Mouse (Mus musculus): ENCODE measurements around the gene Grin2a. TPM values are rescaled to one million over a fixed set of nuclear protein-coding genes. Genes with fewer than 3 reads are reported as not detected.

The Grin2a gene
- polyA plus RNA-seq, 1 experiment = 0.05 TPM

DNA sequence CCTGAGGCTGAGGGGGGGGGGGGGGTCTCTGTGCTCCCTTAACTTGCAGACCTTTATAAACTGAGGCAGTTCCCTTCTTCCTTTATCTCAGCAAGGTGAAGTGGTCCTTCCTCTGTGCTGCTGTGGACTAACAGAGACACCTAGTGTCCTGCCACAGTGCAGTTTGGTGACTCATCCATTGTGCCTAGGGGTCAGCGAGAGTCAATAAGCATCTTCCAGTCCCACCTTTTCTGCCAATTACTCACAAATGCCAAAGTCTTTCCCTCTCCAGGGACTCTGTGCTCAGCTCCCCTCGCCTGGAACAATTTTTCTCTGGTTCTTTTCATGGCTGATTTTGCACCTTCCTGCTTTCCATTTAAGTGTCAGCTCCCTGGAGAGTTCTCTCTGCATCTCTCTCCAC, 258.2 kb downstream of the Grin2a start:
- Histone ChIP-seq H3K4me1 (replicated peaks; ENCODE audit: control insufficient read depth, insufficient read depth, low read length) (no peaks in the 10 kb centered on the region), H3K27ac (ENCODE audit: control insufficient read depth, insufficient read depth, low read length) (no peak overlapping the region), H3K27me3 (ENCODE audit: control insufficient read depth, insufficient read depth, low read length) (no peaks in the 10 kb centered on the region), H3K4me3 (ENCODE audit: control insufficient read depth, insufficient read depth, low read length) (no peak overlapping the region), H3K36me3 (ENCODE audit: control insufficient read depth, insufficient read depth, low read length) (no peaks in the 10 kb centered on the region)
- DNase-seq = no peak
- 35% methylated on average over 2 of the region's 2 CpGs for WGBS
- TF ChIP-seq CTCF (IDR thresholded peaks at IDR 0.05; ENCODE audit: borderline replicate concordance, control insufficient read depth, extremely low read depth, insufficient read depth, low read length, poor library complexity) = no peak
- no peak for TF ChIP-seq POLR2A (IDR thresholded peaks at IDR 0.05; ENCODE audit: control insufficient read depth, extremely low read depth, insufficient read depth, low read length, poor library complexity)

DNA sequence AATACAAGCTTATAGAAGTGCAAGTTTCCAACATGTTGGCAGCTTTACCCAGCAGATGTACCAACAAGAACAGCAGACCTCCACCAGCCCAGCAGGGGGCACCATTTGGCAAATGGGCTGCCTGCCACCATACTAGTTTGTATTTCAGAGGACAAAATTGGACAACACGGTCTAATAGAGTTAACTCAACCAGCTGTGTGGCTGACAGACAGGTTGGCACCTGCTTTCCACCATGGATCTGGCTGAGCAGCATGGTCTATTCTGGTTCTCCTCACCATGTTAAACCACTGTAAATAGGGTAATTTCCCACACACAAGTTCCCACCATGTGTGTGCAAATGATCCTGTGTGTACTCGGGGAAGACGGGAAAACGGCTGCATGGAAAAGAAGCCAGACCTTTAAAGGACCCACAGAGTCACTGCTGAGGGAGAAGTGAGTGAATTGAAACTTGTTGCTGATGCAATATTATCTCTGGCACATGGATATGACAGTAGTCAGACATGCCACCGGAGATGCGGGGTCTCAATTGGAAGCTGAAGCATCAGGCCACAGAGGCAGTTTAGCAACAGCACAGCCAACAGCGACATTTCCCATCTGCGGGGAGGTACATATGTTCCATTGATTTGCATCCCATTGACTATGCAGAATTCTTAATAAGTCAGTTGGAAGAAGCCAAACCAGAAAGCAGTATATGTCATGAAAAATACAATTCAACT, 259.8 kb downstream of the Grin2a start:
- H3K27ac ChIP-seq (ENCODE audit: control insufficient read depth, insufficient read depth, low read length) = no peak overlapping the region
- H3K4me3 ChIP-seq (ENCODE audit: control insufficient read depth, insufficient read depth, low read length) = no peak overlapping the region
- TF ChIP-seq POLR2A (IDR thresholded peaks at IDR 0.05; ENCODE audit: control insufficient read depth, extremely low read depth, insufficient read depth, low read length, poor library complexity) = no peak
- no peak for TF ChIP-seq CTCF (IDR thresholded peaks at IDR 0.05; ENCODE audit: borderline replicate concordance, control insufficient read depth, extremely low read depth, insufficient read depth, low read length, poor library complexity)
- H3K27me3 ChIP-seq (ENCODE audit: control insufficient read depth, insufficient read depth, low read length) = no peaks in the 10 kb centered on the region
- 93% methylated on average over 8 of the region's 8 CpGs for WGBS
- no peaks in the 10 kb centered on the region for H3K36me3 ChIP-seq (ENCODE audit: control insufficient read depth, insufficient read depth, low read length)
- H3K4me1 ChIP-seq (replicated peaks; ENCODE audit: control insufficient read depth, insufficient read depth, low read length) = no peaks in the 10 kb centered on the region
- no peak for DNase-seq

DNA sequence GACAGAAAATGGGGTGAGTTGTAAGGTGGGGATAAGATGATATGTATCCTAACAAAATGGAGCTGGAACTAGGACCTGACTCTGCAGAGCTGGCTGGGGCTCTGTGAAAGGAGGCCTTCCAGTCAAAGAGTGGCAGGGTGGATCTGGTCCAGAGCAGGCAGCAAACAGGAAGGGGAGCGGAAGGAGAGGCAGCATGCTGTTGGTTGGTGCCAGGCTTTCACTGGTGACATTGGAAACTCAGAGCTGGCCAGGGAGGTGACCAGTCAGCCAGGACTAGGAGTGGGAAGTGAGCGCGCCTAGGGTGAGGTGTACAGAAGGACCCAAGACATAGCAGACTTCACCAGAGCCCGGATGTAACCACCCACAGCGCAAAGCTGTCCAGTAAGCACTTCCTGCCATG, 267.8 kb downstream of the Grin2a start:
- DNase-seq = no peak
- no peaks in the 10 kb centered on the region for H3K4me1 ChIP-seq (replicated peaks; ENCODE audit: control insufficient read depth, insufficient read depth, low read length)
- whole genome bisulfite sequencing = 92% methylated on average over 5 of the region's 5 CpGs
- no peak for TF ChIP-seq POLR2A (IDR thresholded peaks at IDR 0.05; ENCODE audit: control insufficient read depth, extremely low read depth, insufficient read depth, low read length, poor library complexity)
- no peak for TF ChIP-seq CTCF (IDR thresholded peaks at IDR 0.05; ENCODE audit: borderline replicate concordance, control insufficient read depth, extremely low read depth, insufficient read depth, low read length, poor library complexity)
- no peaks in the 10 kb centered on the region for H3K27me3 ChIP-seq (ENCODE audit: control insufficient read depth, insufficient read depth, low read length)
- no peak overlapping the region for H3K4me3 ChIP-seq (ENCODE audit: control insufficient read depth, insufficient read depth, low read length)
- H3K36me3 ChIP-seq (ENCODE audit: control insufficient read depth, insufficient read depth, low read length) = no peaks in the 10 kb centered on the region
- H3K27ac ChIP-seq (ENCODE audit: control insufficient read depth, insufficient read depth, low read length) = no peak overlapping the region

DNA sequence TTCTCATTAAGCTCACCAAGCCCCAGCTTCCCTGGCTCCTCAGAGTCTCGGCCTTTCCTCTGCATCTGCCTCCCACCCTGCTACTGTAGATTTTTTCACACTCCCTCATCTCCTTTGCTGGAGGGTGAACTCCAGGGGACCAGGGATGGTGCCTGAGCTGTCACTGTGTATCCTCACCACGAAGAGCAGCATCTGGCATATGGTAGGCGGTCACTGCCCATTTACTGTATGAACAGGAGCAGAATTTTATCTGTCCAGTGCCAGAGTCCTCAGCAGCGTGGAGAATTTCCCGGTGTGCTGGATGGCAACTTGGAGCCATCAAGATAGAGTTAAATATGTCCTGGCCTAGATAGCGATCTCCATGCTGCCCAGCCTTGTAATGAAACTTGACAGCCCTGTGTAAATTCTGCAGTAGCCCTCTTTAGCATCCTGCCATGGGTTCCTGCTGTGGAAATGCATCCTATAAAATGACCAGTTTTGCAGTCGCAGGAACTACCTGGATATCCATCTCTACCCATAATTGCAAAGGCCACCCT, 269.7 kb downstream of the Grin2a start:
- H3K27ac ChIP-seq (ENCODE audit: control insufficient read depth, insufficient read depth, low read length) = no peak overlapping the region
- H3K4me1 ChIP-seq (replicated peaks; ENCODE audit: control insufficient read depth, insufficient read depth, low read length) = no peaks in the 10 kb centered on the region
- H3K27me3 ChIP-seq (ENCODE audit: control insufficient read depth, insufficient read depth, low read length) = no peaks in the 10 kb centered on the region
- DNase-seq = no peak
- WGBS = 83% methylated on average over 7 of the region's 7 CpGs
- no peak overlapping the region for H3K4me3 ChIP-seq (ENCODE audit: control insufficient read depth, insufficient read depth, low read length)
- H3K36me3 ChIP-seq (ENCODE audit: control insufficient read depth, insufficient read depth, low read length) = no peaks in the 10 kb centered on the region
- no peak for TF ChIP-seq POLR2A (IDR thresholded peaks at IDR 0.05; ENCODE audit: control insufficient read depth, extremely low read depth, insufficient read depth, low read length, poor library complexity)
- TF ChIP-seq CTCF (IDR thresholded peaks at IDR 0.05; ENCODE audit: borderline replicate concordance, control insufficient read depth, extremely low read depth, insufficient read depth, low read length, poor library complexity) = no peak

DNA sequence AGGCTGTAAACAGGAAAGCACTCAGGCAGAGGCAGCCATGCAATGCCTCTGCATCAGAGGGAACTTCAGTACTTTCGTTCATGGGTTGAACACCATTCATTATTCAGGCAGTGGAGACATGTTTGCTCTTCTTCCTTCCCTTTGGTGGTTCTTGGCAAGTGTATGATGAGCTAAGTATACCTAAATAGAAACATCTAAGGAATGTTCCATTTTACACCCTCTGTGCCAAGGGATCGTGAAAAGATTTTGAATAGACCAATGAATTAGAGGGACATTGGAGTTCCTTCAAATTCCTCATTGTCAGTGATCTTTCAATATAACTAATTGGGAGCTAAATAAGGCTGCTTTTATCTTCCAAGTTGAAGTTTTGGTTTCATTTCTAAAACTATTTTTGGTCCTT, 284.0 kb downstream of the Grin2a start:
- no peak for TF ChIP-seq POLR2A (IDR thresholded peaks at IDR 0.05; ENCODE audit: control insufficient read depth, extremely low read depth, insufficient read depth, low read length, poor library complexity)
- no peak for TF ChIP-seq CTCF (IDR thresholded peaks at IDR 0.05; ENCODE audit: borderline replicate concordance, control insufficient read depth, extremely low read depth, insufficient read depth, low read length, poor library complexity)
- no peak for DNase-seq
- Histone ChIP-seq H3K4me1 (replicated peaks; ENCODE audit: control insufficient read depth, insufficient read depth, low read length) (no peaks in the 10 kb centered on the region), H3K27me3 (ENCODE audit: control insufficient read depth, insufficient read depth, low read length) (no peaks in the 10 kb centered on the region), H3K4me3 (ENCODE audit: control insufficient read depth, insufficient read depth, low read length) (no peak overlapping the region), H3K27ac (ENCODE audit: control insufficient read depth, insufficient read depth, low read length) (no peak overlapping the region), H3K36me3 (ENCODE audit: control insufficient read depth, insufficient read depth, low read length) (no peaks in the 10 kb centered on the region)
- WGBS = 88% methylated on average over 2 of the region's 2 CpGs

DNA sequence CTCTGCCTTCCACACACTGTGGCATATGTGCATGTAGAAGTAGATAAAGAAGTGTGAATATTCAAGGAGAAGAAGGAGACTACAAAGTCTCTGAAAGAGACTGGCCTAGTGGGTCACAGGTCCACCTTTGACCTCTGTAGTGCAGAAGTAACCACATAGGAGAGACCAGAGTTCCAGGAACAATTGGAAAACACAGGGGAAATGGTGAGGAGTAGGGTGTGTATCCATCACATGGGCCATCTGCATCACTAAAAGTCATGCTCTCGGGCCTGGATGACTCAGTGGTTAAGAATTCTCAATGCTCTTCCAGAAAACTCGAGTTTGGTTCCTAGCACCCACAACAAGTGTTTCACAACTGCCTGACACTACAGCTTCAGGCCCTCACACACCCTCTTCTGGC, 285.4 kb downstream of the Grin2a start:
- no peaks in the 10 kb centered on the region for H3K36me3 ChIP-seq (ENCODE audit: control insufficient read depth, insufficient read depth, low read length)
- no peaks in the 10 kb centered on the region for H3K27me3 ChIP-seq (ENCODE audit: control insufficient read depth, insufficient read depth, low read length)
- WGBS = 50% methylated on average over 2 of the region's 2 CpGs
- DNase-seq = no peak
- H3K4me1 ChIP-seq (replicated peaks; ENCODE audit: control insufficient read depth, insufficient read depth, low read length) = no peaks in the 10 kb centered on the region
- TF ChIP-seq CTCF (IDR thresholded peaks at IDR 0.05; ENCODE audit: borderline replicate concordance, control insufficient read depth, extremely low read depth, insufficient read depth, low read length, poor library complexity) (no peak), POLR2A (IDR thresholded peaks at IDR 0.05; ENCODE audit: control insufficient read depth, extremely low read depth, insufficient read depth, low read length, poor library complexity) (no peak)
- no peak overlapping the region for H3K4me3 ChIP-seq (ENCODE audit: control insufficient read depth, insufficient read depth, low read length)
- H3K27ac ChIP-seq (ENCODE audit: control insufficient read depth, insufficient read depth, low read length) = no peak overlapping the region
